Mouse (Mus musculus) small intestine, adult 2 months (tissue): ENCODE data around the gene Hdac9.

Experiments
- CTCF ChIP-seq: fragments of 200-500 bp; IDR thresholded peaks from 2 replicates; pipeline ENCODE4 v1.5.1; 2012; ENCODE audit warnings: low read depth, mild to moderate bottlenecking, control low read depth, inconsistent platforms, low read length, moderate library complexity, mixed read lengths; ENCODE audit not compliant: insufficient replicate concordance, insufficient read length; ENCODE audit errors: extremely low read depth
- POLR2A ChIP-seq: fragments of 200-500 bp; IDR thresholded peaks from 2 replicates; pipeline ENCODE4 v1.6.1; 2012; ENCODE audit warnings: low read depth, mild to moderate bottlenecking, control low read depth, inconsistent platforms, low read length, moderate library complexity

GRCm38 (mm10) chr12:34521468-34521867 is 395.4 kb downstream of the Hdac9 start:
- TF ChIP-seq CTCF, result no peak
- TF ChIP-seq POLR2A, result no peak
